Mouse (Mus musculus) urinary bladder, adult 2 months (tissue): Measurements from ENCODE around the gene Sowaha. TPM values are rescaled to one million over a fixed set of nuclear protein-coding genes. Genes with fewer than 3 reads are reported as not detected.

ENCODE experiments used
- DNase-seq: peaks from one replicate; pipeline ENCODE4 v3.0.0; 2022; ENCODE audit warnings: low spot score
- polyA plus RNA-seq: library from polyadenylated mRNA; depleted of rRNA; stranded (reverse); fragments of >200 nt; gene quantifications from 2 replicates; pipeline ENCODE4 v1.2.3, GENCODE M21; 2012

Sowaha gene
- polyA plus RNA-seq, 1 experiment: 7.4 TPM

- DNase-seq: no peak
Measured at GRCm38 (mm10) chr11:53505026-53505663, 25.1 kb upstream of the Sowaha start.

- no peak for DNase-seq
Measured at GRCm38 (mm10) chr11:53504376-53504775, 24.3 kb upstream of the Sowaha start.

DNA sequence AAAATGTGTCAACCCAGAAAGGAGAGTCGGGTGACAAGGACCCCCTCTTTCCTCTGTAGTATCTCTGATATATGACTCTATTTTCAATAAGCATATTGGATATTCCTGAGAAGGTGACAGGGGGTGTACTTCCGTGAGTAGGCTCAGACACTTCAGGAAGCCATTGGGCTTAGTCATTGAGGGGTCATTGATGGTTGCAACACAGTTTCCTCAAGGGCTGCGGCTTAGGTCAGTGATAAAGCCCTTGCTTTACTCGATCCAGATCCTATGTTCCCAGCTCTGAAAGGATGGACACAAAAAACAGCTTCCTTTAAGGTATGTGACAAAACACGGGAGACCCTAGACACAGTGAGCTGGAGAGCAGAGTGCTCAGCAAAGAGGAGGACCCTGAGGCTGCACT lies 23.7 kb upstream of the Sowaha start:
- DNase-seq: no peak

- DNase-seq: no peak
Measured at GRCm38 (mm10) chr11:53502039-53502765, 22.1 kb upstream of the Sowaha start.

GRCm38 (mm10) chr11:53500569-53500968 lies 20.5 kb upstream of the Sowaha start:
- DNase-seq: no peak

- DNase-seq: no peak
Measured at GRCm38 (mm10) chr11:53496946-53497345, 16.9 kb upstream of the Sowaha start.

GRCm38 (mm10) chr11:53495417-53495816 lies 15.3 kb upstream of the Sowaha start:
- DNase-seq: no peak

DNA sequence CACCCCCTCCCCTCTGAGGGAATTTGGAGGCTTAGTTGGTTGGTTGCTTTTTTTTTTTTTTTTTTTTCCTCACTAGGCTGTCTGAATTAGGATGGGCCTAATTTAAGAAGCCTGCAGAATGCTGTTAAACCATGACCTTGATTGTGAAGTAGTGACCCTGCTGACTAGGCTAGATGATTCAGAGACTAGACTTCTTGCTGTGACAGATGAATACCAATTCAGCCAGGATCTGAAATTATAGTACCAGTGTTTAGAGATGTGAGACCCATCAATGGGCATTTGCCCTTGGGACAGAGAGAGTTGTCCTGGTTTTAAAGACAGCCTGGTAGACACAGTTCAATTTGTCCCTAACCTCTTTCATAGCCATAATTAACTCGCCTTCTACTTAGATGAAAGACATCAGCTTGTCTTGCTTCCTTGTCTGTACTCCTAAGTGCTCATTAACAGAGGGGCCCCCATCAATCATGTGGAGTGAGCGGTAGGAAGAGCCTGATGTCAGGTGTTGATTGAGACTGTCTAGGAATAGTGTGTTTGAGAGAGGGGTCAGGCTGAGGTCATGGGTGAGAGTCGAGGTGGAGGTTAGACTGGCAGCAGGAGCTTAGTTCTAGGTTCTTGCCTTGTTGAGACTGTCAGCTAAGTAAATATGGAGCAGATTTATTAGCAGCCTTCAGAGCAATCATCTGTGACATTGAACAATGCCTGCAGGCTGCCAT lies 13.3 kb upstream of the Sowaha start:
- DNase-seq: no peak

DNA sequence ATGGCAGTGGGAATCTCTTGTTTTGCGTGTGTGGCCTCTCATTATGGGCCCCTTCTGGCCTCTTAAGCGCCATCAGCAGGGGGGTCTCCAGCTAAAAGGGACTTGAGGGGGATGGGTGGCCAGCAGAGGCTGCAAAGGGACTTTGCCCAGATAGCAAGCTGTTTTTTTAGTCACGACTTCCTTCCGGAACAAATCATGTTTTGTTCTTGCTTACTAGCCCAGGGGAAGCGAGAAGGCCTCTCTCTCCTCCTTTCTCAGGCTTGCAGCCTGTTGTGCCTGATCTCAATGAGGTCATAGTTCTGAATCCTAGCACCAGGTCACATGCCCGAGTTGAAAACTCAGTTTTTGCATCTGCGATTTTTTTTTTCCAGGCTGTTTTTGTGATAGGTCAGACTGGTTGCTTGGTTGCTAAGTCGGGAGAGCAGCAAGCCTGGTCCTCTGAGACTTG lies 11.9 kb upstream of the Sowaha start:
- DNase-seq: no peak

- no peak for DNase-seq
Measured at GRCm38 (mm10) chr11:53489421-53489820, 9.3 kb upstream of the Sowaha start.

- DNase-seq: no peak
Measured at GRCm38 (mm10) chr11:53489007-53489406, 8.9 kb upstream of the Sowaha start.

DNA sequence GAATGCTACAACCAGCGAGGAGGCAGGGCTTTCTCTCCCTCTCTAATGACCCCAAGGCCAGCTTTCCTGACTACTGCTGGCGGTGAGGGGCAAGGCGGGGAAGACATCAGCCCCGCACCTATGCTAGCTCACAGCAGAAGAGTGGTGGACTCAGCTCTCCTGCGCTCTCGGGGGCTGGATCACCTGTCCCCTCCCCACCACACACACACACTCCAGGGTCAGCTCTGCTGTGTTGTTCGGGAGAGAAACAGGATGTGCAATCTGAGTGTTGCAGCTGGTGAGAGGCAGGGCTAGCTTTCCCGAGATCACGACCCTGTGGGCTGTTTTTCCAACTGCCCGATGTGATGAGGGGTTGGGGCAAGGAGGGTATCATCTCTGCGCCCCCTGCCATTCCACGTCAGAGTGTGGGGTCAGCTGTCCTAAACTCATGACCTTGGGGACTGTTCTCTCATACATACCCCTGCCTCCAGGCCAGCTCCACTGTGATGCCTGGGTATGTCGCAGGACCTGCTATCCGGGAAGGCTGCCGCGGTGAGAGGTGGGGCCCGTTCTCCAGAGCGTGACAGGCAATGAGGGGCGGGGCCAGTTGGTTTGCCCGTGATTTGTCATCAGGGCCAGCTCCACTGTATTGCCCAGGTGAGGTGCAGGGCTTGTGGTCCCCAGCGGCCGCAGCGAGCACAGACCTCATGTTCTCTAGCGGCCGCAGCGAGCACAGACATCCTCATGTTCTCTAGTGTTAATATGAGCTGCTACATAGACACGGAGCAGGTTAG lies 6.9 kb upstream of the Sowaha start:
- DNase-seq: peak; percentile 47

GRCm38 (mm10) chr11:53486351-53486750 lies 6.3 kb upstream of the Sowaha start:
- no peak for DNase-seq

GRCm38 (mm10) chr11:53485719-53486118 lies 5.6 kb upstream of the Sowaha start:
- no peak for DNase-seq

DNA sequence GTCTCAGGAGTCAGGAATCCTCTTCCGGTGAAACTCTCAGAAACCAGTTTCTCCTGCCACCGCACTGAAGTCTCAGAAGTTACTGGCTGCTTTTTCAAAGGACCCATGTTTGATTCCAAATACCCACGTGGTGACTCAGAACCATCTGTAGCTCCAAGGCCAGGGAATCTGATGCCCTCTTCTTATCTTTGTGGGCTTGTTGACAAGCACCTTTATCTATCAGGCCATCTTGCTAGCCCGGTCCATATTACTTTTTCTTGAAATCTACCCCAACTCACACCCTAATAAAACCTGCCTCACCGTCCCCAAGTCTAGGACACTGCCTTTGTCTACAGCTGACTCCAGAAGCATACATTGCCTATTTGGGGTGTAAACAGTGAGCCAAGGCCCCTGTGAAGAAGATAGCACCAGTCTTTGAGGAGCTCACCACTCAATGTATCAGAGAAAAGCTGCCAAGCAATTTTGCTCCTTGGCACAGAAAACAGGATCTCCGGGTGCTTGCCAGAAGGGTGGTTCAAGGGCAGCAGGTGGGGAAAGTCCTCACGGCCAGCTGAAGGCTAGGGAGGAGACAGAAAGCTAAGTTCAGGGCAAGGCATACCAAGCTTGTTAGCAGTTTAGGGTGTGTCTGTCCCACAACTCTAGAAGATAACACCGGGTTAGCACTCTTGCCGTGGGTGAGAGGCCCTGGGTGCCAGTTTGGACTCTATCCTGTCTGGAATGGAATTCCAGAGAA lies 3.3 kb upstream of the Sowaha start:
- no peak for DNase-seq

DNA sequence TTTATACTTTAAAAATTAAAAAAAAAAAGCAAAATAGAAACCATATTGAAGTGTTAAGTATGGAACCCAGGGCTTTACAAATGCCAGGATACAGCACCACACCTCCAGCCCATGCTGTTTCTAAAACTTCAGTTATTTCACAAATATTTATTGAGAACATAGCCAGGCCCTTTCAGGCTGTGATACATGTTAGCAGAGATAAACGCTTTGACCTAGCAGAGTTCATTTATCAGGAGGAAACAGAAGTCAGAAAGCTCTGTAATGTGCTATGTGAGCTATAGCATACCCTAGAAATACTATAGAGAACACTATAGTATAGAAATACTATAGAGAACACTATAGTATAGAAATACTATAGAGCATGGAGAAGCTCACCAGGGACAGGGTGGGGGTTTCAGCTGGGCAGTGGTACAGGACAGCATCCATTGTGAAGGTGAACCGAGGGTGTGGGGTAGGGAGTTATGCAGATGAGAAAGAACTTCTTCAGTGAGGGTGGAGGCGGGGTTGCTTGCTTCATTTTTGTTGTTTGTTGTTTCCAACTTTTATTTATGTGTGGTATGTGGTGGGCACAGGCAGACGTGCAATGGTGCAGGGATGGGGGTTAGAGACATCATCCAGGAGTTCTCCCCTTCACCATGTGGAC lies 1.1 kb upstream of the Sowaha start:
- no peak for DNase-seq

DNA sequence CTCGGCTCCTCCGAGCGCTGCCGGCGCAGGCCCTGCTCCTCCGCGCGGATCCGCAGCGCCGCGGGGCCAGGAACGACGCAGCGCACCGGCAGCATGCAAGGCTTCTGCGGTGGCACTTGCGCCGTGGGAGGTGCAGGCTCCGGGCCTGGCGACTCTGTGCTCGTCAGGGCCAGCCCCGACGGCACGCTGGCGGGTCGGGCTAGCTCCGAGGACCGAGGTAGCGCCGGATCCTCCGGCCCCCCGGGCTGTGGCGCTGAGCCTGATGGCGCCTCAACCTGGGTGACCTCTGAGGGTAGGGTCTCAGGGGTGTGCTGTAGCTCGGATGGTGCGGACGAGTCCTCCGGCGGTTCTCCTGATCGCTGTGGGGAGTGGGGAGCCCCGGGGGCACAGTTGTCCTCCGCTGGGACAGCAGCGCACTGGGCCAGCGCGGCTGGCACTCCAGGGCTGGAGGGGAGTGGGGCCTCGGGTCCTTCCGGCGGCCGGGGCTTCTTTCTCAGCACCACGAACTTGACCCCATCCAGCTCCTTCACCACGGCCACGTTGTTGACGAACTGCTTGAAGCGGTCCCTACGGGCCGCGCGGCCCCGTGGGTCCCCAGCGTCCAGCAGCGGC lies 797 bp downstream of the Sowaha start:
- no peak for DNase-seq

GRCm38 (mm10) chr11:53478383-53479170 lies 1.5 kb downstream of the Sowaha start:
- DNase-seq: no peak

- no peak for DNase-seq
Measured at GRCm38 (mm10) chr11:53477833-53478232, 2.2 kb downstream of the Sowaha start.

GRCm38 (mm10) chr11:53475620-53476019 lies 4.5 kb downstream of the Sowaha start:
- no peak for DNase-seq
